Mouse (Mus musculus) lung, adult 2 months (tissue): ENCODE measurements around the gene Sorl1.

ENCODE experiments used
- CTCF ChIP-seq: fragments of 200-500 bp; IDR thresholded peaks from 2 replicates; pipeline ENCODE4 v1.5.1; 2011; ENCODE audit warnings: mild to moderate bottlenecking, low read length, control low read depth; ENCODE audit not compliant: insufficient read depth
- POLR2A ChIP-seq: fragments of 200-500 bp; IDR thresholded peaks from 2 replicates; pipeline ENCODE4 v1.6.1; 2011; ENCODE audit warnings: low read depth, mild to moderate bottlenecking, control low read depth, low read length, borderline replicate concordance; ENCODE audit errors: extremely low read depth

DNA sequence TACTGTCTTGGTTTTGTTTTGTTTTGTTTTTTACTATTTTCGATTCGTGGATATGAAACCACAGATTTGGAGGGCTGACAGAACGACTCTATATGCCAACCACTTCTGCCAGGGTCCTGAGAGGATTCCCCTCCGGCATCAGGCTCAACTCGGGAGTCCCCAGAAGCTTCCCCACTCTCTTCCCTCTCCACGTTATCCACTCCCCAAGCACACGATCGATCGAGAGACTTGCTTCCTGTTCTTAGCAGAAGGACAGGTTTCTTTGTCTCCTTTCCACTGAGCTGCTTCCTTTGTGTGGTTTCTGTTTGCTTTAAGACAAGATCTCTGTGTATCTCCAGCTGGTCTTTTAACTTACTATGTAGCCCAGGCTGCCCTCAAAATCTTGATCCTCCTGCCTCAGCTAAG lies 90.0 kb downstream of the Sorl1 start:
- TF ChIP-seq CTCF (no peak), POLR2A (no peak)
